Mouse (Mus musculus): ENCODE results near the gene Celf6. TPM values are rescaled to one million over a fixed set of nuclear protein-coding genes. Genes with fewer than 3 reads are reported as not detected.

The Celf6 gene
- polyA plus RNA-seq, 1 experiment = 0.07 TPM

DNA sequence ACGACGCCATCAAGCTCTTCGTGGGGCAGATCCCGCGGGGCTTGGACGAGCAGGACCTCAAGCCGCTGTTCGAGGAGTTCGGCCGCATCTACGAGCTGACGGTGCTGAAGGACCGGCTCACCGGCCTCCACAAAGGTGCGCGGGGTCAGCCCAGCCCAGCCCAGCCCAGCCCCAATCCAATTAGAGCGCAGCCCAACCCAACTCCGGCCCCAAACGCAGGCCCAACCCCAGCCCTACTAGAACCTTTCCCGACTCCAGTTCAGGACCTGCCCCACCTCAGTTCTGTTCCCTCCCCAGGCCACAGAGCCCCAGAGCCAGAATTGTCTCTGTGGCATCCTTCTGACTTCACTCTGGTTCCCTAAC lies 769 bp downstream of the Celf6 start:
- Histone ChIP-seq H3K36me3 (ENCODE audit: control insufficient read depth, insufficient read depth, low read length) (no peaks in the 10 kb centered on the region), H3K27ac (ENCODE audit: insufficient read depth, low read length) (no peak overlapping the region), H3K27me3 (ENCODE audit: control insufficient read depth, insufficient read depth, low read length) (peaks cover 11% of the 10 kb centered on the region), H3K4me3 (ENCODE audit: extremely low read depth, insufficient read depth, insufficient read length) (no peak overlapping the region), H3K4me1 (ENCODE audit: control insufficient read depth, insufficient read depth, insufficient read length) (peaks cover 10% of the 10 kb centered on the region)
- 4% methylated on average over 20 of the region's 20 CpGs for WGBS
- no peak for DNase-seq (ENCODE audit: low read depth in 1 of 2, low spot score in 2 of 2)
- TF ChIP-seq CTCF (IDR thresholded peaks at IDR 0.05; ENCODE audit: extremely low read depth, insufficient read depth, insufficient read length, insufficient replicate concordance) = no peak
- no peak for TF ChIP-seq POLR2A (IDR thresholded peaks at IDR 0.05; ENCODE audit: low read depth, low read length)

DNA sequence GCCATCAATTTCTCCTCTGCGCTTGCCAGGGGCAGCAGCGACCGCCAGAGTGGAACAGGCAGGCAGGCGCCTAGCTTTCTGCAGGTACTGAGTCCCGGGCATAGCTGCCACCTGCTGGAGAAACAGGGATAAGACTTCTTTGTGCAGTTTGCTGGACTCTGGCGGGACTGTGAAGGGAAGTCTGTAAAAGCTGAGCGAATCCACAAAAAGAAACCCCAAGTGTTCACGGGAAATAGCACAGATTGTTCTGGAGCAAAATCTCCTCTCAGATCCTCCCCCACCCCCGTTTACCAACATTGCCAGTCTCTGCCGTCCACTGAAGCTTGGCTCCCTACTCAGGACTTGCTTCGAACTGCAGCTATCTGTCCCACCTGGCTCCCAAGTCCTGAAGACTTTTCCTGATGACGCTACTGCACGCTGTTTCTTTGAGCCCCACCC lies 7.2 kb downstream of the Celf6 start:
- no peak overlapping the region for H3K4me3 ChIP-seq (ENCODE audit: extremely low read depth, insufficient read depth, insufficient read length)
- TF ChIP-seq POLR2A (IDR thresholded peaks at IDR 0.05; ENCODE audit: low read depth, low read length) (no peak), CTCF (IDR thresholded peaks at IDR 0.05; ENCODE audit: extremely low read depth, insufficient read depth, insufficient read length, insufficient replicate concordance) (peak; percentile 61; the same call in 1 of the 2 replicates)
- DNase-seq (ENCODE audit: low read depth in 1 of 2, low spot score in 2 of 2) = peak in 1 of 2 experiments; percentile 66
- no peaks in the 10 kb centered on the region for H3K4me1 ChIP-seq (ENCODE audit: control insufficient read depth, insufficient read depth, insufficient read length)
- no peak overlapping the region for H3K27ac ChIP-seq (ENCODE audit: insufficient read depth, low read length)
- H3K27me3 ChIP-seq (ENCODE audit: control insufficient read depth, insufficient read depth, low read length) = peaks cover 1% of the 10 kb centered on the region; the same call in 1 of the 2 replicates
- H3K36me3 ChIP-seq (ENCODE audit: control insufficient read depth, insufficient read depth, low read length) = no peaks in the 10 kb centered on the region
- WGBS = 6% methylated on average over 13 of the region's 13 CpGs

DNA sequence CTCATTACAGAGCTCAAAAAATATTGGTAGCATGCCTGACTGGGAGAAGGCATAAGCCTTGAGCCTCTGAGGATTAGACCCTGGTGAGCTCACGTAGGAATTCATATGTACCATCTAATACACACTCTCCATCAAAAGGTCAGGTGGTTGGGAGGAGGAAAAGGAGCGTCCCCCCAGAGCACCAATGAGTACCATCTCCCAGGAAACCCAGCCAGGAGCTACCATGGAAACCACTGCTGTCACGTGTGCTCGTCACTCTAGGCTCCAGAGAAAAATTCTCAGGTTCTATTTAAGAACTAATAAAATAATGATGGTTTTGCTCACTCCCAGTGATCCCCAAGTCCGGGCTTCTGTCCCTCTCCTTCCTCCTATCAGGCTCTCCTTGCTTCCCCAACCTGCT lies 10.5 kb downstream of the Celf6 start:
- no peak for DNase-seq (ENCODE audit: low read depth in 1 of 2, low spot score in 2 of 2)
- WGBS = 78% methylated on average over 5 of the region's 5 CpGs
- Histone ChIP-seq H3K27ac (ENCODE audit: insufficient read depth, low read length) (no peak overlapping the region), H3K4me1 (ENCODE audit: control insufficient read depth, insufficient read depth, insufficient read length) (no peaks in the 10 kb centered on the region), H3K36me3 (ENCODE audit: control insufficient read depth, insufficient read depth, low read length) (no peaks in the 10 kb centered on the region), H3K27me3 (ENCODE audit: control insufficient read depth, insufficient read depth, low read length) (peaks cover 1% of the 10 kb centered on the region; the same call in 1 of the 2 replicates), H3K4me3 (ENCODE audit: extremely low read depth, insufficient read depth, insufficient read length) (no peak overlapping the region)
- TF ChIP-seq POLR2A (IDR thresholded peaks at IDR 0.05; ENCODE audit: low read depth, low read length) (no peak), CTCF (IDR thresholded peaks at IDR 0.05; ENCODE audit: extremely low read depth, insufficient read depth, insufficient read length, insufficient replicate concordance) (no peak)

DNA sequence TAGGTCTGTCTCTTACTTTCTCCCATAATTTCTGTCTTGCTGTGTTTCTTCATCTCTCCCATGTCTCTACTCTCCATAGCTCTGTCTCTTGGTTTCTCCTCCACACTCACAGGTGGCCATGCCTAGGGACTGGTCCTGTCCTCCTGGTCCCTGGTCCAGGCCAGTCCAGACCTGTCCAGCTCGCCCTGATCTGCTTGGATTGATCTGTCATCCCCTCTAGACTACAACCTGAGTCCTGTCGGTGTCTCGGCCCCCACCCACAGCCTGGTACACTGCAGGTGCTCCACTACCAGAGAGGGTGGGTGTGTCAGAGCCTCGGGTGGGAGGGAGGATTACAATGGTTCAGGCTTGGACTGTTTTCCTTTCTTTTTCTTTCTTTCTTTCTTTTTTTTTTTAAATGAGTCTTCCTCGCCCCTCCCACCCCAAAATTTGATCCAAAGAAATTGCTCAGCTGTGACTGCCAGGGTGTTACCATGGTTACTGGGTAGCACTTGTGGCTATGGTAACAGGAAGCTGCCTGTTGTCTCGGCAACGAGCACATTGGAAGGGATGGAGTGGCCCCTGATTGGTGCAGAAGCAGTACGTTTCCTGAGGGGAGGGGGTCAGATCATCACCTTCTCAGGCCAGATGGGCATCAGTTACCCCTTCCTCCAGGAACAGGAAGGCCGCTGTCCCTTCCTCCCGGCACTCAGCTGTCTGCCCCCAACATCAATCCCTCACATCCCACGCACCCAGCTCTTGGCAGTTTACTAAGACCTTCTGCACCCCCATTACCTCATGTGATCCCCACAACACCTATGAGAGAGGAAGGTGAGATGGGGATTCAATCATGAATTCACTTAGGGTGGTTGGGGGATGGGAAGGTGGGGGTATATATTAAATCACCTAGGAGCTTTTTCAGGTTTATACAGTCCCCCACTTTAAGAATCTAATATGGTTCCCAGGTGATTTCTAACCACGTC lies 11.3 kb downstream of the Celf6 start:
- no peak for DNase-seq (ENCODE audit: low read depth in 1 of 2, low spot score in 2 of 2)
- no peaks in the 10 kb centered on the region for H3K36me3 ChIP-seq (ENCODE audit: control insufficient read depth, insufficient read depth, low read length)
- no peaks in the 10 kb centered on the region for H3K4me1 ChIP-seq (ENCODE audit: control insufficient read depth, insufficient read depth, insufficient read length)
- WGBS = 45% methylated on average over 12 of the region's 12 CpGs
- H3K27ac ChIP-seq (ENCODE audit: insufficient read depth, low read length) = no peak overlapping the region
- no peaks in the 10 kb centered on the region for H3K27me3 ChIP-seq (ENCODE audit: control insufficient read depth, insufficient read depth, low read length)
- H3K4me3 ChIP-seq (ENCODE audit: extremely low read depth, insufficient read depth, insufficient read length) = no peak overlapping the region
- TF ChIP-seq CTCF (IDR thresholded peaks at IDR 0.05; ENCODE audit: extremely low read depth, insufficient read depth, insufficient read length, insufficient replicate concordance) (no peak), POLR2A (IDR thresholded peaks at IDR 0.05; ENCODE audit: low read depth, low read length) (no peak)

DNA sequence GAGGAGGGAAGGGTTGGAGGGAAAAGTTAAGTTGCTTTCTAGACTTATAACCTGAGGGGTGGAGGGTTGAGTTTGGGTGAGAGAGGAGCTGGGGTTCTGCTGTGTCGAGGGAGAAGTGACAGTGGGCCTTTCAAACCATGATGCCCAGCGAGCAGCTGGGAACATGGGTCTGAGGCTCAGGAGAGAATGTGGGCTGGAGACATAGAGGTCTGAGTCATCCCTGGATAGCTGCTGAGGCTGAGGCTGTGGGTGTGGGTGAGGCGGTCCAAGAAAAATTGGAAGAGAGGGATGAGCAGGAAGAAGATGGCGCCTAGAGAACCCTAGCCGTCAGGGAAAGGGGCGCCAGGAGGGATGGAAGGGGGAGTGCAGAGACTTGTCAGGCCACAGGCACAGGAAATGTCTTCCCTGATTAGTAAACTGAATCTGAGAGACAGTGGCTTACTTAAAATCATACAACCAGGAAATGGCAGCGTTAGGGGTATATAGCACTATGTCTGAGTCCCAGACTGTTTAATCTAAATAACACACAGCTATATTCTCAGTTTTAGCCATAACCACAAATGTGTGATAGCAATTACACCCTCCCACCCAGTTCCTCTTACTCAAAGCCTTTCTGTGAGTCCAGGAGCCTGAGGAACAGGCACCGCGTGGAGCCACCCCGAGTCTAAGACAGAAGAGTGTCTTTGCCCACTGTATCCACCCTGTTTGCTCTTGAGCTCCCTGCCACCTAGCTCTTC lies 12.2 kb downstream of the Celf6 start:
- no peak for DNase-seq (ENCODE audit: low read depth in 1 of 2, low spot score in 2 of 2)
- Histone ChIP-seq H3K4me3 (ENCODE audit: extremely low read depth, insufficient read depth, insufficient read length) (no peak overlapping the region), H3K27me3 (ENCODE audit: control insufficient read depth, insufficient read depth, low read length) (no peaks in the 10 kb centered on the region), H3K27ac (ENCODE audit: insufficient read depth, low read length) (no peak overlapping the region), H3K4me1 (ENCODE audit: control insufficient read depth, insufficient read depth, insufficient read length) (no peaks in the 10 kb centered on the region), H3K36me3 (ENCODE audit: control insufficient read depth, insufficient read depth, low read length) (no peaks in the 10 kb centered on the region)
- no peak for TF ChIP-seq CTCF (IDR thresholded peaks at IDR 0.05; ENCODE audit: extremely low read depth, insufficient read depth, insufficient read length, insufficient replicate concordance)
- 66% methylated on average over 10 of the region's 10 CpGs for WGBS

DNA sequence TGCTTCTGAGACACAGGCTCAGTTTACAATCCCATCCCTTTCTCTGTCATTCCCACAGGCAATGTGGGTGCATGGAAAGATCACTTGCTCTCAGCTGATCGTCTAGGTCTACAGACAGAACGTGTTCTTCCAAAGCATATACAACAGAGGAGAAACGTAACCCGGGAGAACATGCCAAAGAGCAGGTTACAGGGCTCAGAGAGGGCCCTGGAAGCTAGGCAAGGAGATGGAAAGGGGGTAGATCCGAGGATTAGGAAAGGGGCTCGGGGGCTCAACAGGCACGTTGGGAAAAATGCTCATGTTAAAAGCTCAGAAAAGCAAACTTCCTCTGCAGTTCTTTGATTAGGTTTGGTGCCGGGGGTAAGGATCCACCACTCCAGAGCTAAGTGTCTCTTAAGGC lies 23.9 kb downstream of the Celf6 start:
- H3K27ac ChIP-seq (ENCODE audit: insufficient read depth, low read length) = no peak overlapping the region
- no peak for DNase-seq (ENCODE audit: low read depth in 1 of 2, low spot score in 2 of 2)
- TF ChIP-seq CTCF (IDR thresholded peaks at IDR 0.05; ENCODE audit: extremely low read depth, insufficient read depth, insufficient read length, insufficient replicate concordance) (no peak), POLR2A (IDR thresholded peaks at IDR 0.05; ENCODE audit: low read depth, low read length) (no peak)
- 80% methylated on average over 8 of the region's 8 CpGs for whole genome bisulfite sequencing
- no peaks in the 10 kb centered on the region for H3K27me3 ChIP-seq (ENCODE audit: control insufficient read depth, insufficient read depth, low read length)
- H3K4me1 ChIP-seq (ENCODE audit: control insufficient read depth, insufficient read depth, insufficient read length) = no peaks in the 10 kb centered on the region
- no peaks in the 10 kb centered on the region for H3K36me3 ChIP-seq (ENCODE audit: control insufficient read depth, insufficient read depth, low read length)
- H3K4me3 ChIP-seq (ENCODE audit: extremely low read depth, insufficient read depth, insufficient read length) = no peak overlapping the region

All from spleen, adult 2 months (tissue).